Mouse (Mus musculus) liver, embryonic 13.5 days (tissue): ENCODE data around the gene Tedc2. TPM values are rescaled to one million over a fixed set of nuclear protein-coding genes. Genes with fewer than 3 reads are reported as not detected.

Experiments
- ATAC-seq: fragments of 200-750 bp; cut with Nextera tagmentation; 2 replicates; pipeline ENCODE4 v1.8.0; 2017; ENCODE audit warnings: low read depth, mild to moderate bottlenecking, moderate number of reproducible peaks, moderate library complexity
- DNase-seq: peaks from one replicate; pipeline ENCODE4 v3.0.0; 2022
- H3K27ac ChIP-seq: fragments of 300-500 bp; sonication (generic); 2 replicates; pipeline ENCODE4 v1.5.1; 2015; ENCODE audit warnings: moderate library complexity, mild to moderate bottlenecking, inconsistent platforms
- H3K27me3 ChIP-seq: fragments of 300-500 bp; sonication (generic); 2 replicates; pipeline ENCODE4 v1.6.1; 2015; ENCODE audit warnings: mild to moderate bottlenecking, inconsistent platforms
- H3K36me3 ChIP-seq: fragments of 300-500 bp; sonication (generic); 2 replicates; pipeline ENCODE4 v1.6.1; 2015; ENCODE audit warnings: mild to moderate bottlenecking, inconsistent platforms
- H3K4me1 ChIP-seq: fragments of 300-500 bp; sonication (generic); replicated peaks from 2 replicates; pipeline ENCODE4 v1.6.1; 2015; ENCODE audit warnings: inconsistent platforms
- H3K4me2 ChIP-seq: fragments of 300-500 bp; sonication (generic); 2 replicates; pipeline ENCODE4 v1.6.1; 2015; ENCODE audit warnings: inconsistent platforms, mild to moderate bottlenecking, moderate library complexity
- H3K4me3 ChIP-seq: fragments of 300-500 bp; sonication (generic); replicated peaks from 2 replicates; pipeline ENCODE4 v1.5.1; 2015; ENCODE audit warnings: mild to moderate bottlenecking, inconsistent platforms
- H3K9ac ChIP-seq: fragments of 300-500 bp; sonication (generic); 2 replicates; pipeline ENCODE4 v1.6.1; 2015; ENCODE audit warnings: mild to moderate bottlenecking, inconsistent platforms
- H3K9me3 ChIP-seq: fragments of 300-500 bp; sonication (generic); replicated peaks from 2 replicates; pipeline ENCODE4 v1.6.1; 2016; ENCODE audit warnings: inconsistent platforms
- WGBS: fragments of 180-500 bp; shearing (Covaris S2); methylation state at CpG from one replicate; pipeline ENCODE4 v1.1.7; 2015; ENCODE audit not compliant: insufficient replicate concordance; 5-methylcytosine and 5-hydroxymethylcytosine counted together
- polyA plus RNA-seq: library from polyadenylated mRNA; unstranded; fragments of >200 nt; fragmentation: Nextera tagmentation; extraction: Ambion mirVana; gene quantifications from 2 replicates; pipeline ENCODE4 v1.2.1, GENCODE M21; 2015

Tedc2 gene
- polyA plus RNA-seq, 1 experiment from 2014 or later, result 10.8 TPM

DNA sequence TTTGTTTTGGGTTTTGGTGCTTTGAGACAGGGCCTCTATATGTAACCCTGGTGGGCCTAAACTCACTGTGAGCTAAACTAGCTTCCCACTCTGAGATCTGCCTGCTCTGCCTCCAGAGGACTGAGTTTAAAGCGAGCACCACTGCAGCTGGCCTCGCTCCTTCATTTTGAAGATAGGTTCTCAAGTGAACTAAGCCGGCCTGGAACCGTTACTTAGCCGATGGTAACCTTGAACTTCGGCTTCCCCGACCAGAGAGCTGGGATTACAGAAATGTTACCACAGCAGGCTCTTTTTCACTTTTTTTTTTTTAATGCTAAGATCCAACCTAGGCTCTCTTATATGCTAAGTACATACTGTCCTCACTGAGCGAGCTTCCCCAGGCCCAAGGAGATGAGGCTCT is 27.4 kb downstream of the Tedc2 start:
- no peaks in the 10 kb centered on the region for H3K27me3 ChIP-seq
- H3K27ac ChIP-seq, result peak overlapping the region; percentile 87
- no peaks in the 10 kb centered on the region for H3K9me3 ChIP-seq
- 83% methylated on average over 8 of the region's 8 CpGs for WGBS
- DNase-seq (no peak), ATAC-seq (no peak)
- H3K4me1 ChIP-seq, result peaks cover 81% of the 10 kb centered on the region
- peak overlapping the region; percentile 9; the same call in 1 of the 2 replicates for H3K4me2 ChIP-seq
- H3K4me3 ChIP-seq, result no peak overlapping the region
- H3K36me3 ChIP-seq, result peaks cover 55% of the 10 kb centered on the region
- peak overlapping the region; percentile 60 for H3K9ac ChIP-seq

DNA sequence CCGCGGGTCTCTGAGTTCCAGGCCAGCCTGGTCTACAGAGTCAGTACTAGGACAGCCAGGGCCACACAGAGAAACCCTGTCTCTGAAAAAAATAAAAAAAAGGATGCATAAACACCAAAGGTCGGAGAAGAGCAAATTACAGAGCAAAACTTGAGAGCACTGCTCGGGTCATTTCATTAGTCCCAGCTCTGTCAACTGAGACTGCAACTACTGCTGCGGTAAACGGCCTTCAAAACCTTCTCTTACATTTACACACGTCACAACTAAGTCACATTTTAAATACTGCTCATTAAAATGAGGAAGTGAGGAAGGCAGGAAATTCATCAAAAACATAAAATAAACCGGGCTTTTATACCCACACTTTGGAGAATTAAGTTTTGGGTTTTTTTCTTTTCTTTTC is 27.8 kb downstream of the Tedc2 start:
- Histone ChIP-seq H3K4me1 (peaks cover 77% of the 10 kb centered on the region), H3K27ac (peak overlapping the region; percentile 87; the same call in 1 of the 2 replicates), H3K27me3 (no peaks in the 10 kb centered on the region)

DNA sequence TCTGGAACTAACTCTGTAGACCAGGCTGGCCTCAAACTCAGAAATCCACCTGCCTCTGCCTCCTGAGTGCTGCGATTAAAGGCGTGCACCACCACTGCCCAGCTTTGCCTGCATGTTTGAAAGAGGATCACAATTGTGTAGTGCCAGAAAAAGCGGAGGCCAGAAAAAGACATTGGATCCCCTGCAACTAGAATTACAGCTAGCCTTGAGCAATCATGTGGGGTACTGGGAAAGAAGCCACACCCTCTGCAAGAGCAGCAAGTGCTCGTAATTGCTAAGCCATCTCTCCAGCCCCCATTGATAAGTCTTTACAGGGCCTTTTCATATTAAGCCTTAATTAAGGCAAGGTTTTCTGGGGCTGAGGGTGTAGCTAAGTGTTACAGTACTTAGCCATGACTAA is 29.2 kb downstream of the Tedc2 start:
- no peaks in the 10 kb centered on the region for H3K9me3 ChIP-seq
- 0 out of 2 replicates have a peak overlapping the region, but pooled peaks have one; percentile 11 for H3K9ac ChIP-seq
- DNase-seq (no peak), ATAC-seq (no peak)
- WGBS, result 66% methylated on average over 4 of the region's 4 CpGs
- no peaks in the 10 kb centered on the region for H3K27me3 ChIP-seq
- no peak overlapping the region for H3K4me3 ChIP-seq
- H3K27ac ChIP-seq, result no peak overlapping the region
- peaks cover 64% of the 10 kb centered on the region for H3K4me1 ChIP-seq
- peaks cover 64% of the 10 kb centered on the region for H3K36me3 ChIP-seq
- no peak overlapping the region for H3K4me2 ChIP-seq

More for the DNA sequence above, 27.8 kb downstream of the Tedc2 start:
- Histone ChIP-seq H3K4me3 (no peak overlapping the region), H3K36me3 (peaks cover 59% of the 10 kb centered on the region), H3K9ac (peak overlapping the region; percentile 60; the same call in 1 of the 2 replicates), H3K4me2 (no peak overlapping the region), H3K9me3 (no peaks in the 10 kb centered on the region)
- DNase-seq (no peak), ATAC-seq (no peak)
- 67% methylated on average over 8 of the region's 8 CpGs for WGBS

DNA sequence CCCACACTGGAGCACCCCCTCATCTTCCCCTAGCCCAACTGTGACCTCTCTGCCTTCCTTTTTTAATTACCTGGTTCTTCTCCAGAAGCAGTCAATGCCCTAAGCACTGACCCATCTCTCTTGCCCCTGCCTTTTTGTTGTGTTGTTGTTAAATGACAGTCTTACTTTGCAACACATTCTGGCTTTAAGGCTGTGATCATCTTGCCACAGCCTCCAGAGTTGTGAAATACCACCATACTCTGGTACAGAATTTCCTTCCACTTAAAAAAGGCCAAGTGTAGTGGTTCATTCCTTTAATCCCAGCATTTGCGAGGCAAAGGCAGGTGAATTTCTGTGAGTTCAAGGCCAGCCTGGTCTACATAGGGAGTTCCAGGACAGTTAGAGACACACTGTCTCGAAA is 29.7 kb downstream of the Tedc2 start:
- H3K4me2 ChIP-seq, result no peak overlapping the region
- no peak overlapping the region for H3K4me3 ChIP-seq
- H3K9ac ChIP-seq, result no peak overlapping the region
- H3K36me3 ChIP-seq, result peaks cover 66% of the 10 kb centered on the region
- no peaks in the 10 kb centered on the region for H3K27me3 ChIP-seq
- no peak for DNase-seq
- peaks cover 58% of the 10 kb centered on the region for H3K4me1 ChIP-seq
- H3K9me3 ChIP-seq, result no peaks in the 10 kb centered on the region
- 73% methylated on average over 2 of the region's 2 CpGs for WGBS
- no peak for ATAC-seq
- H3K27ac ChIP-seq, result peak overlapping the region; percentile 53

DNA sequence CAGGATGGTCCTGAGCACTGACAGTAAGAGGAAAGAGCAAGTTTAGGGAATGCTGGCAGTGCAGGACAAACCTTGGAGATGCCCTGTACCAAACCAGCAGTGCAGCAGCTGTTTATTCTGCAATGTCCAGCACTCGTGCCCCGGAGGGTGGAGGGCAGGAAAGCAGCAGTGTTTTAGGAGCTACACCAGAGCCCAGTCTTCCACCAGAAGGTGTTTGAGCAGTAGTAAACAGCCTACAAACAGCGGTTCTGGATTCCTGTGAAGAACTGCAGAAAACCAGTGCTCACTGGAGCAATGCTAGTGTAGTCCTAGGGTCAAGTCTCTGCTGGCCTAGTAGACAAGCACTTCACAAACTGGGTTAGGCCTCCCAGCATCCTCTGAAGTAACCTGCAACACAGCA is 46.4 kb downstream of the Tedc2 start:
- Histone ChIP-seq H3K27me3 (no peaks in the 10 kb centered on the region), H3K4me2 (no peak overlapping the region), H3K9ac (peak overlapping the region; percentile 9; the same call in 1 of the 2 replicates)

DNA sequence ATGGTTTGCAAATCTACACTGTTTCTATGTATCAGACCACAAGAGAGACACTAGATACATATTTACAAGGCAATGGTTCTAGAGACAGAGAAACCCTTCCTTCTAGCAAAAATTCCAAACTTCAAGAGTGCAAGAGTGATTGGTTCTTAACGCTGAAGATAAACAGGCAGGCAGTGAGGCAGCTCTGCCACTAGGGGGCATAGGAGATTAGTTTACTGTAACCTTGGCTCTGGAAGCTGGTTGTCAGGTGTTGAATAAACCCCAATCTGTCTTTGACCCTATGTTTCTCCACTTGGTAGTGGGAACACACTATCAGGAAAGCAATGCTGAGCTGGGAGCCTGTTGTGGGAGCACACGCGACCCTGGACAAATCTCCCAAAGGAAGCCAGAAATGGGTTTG is 47.2 kb downstream of the Tedc2 start:
- 0 out of 2 replicates have a peak, but pooled peaks cover 4% of the 10 kb centered on the region for H3K36me3 ChIP-seq
- no peak for ATAC-seq
- H3K9ac ChIP-seq, result no peak overlapping the region
- H3K9me3 ChIP-seq, result no peaks in the 10 kb centered on the region
- no peaks in the 10 kb centered on the region for H3K27me3 ChIP-seq
- peak; percentile 59 for DNase-seq
- no peak overlapping the region for H3K4me2 ChIP-seq
- 3% methylated on average over 3 of the region's 3 CpGs for WGBS
- H3K4me1 ChIP-seq, result peaks cover 30% of the 10 kb centered on the region
- no peak overlapping the region for H3K27ac ChIP-seq
- no peak overlapping the region for H3K4me3 ChIP-seq

More for the DNA sequence above, 46.4 kb downstream of the Tedc2 start:
- peaks cover 27% of the 10 kb centered on the region for H3K4me1 ChIP-seq
- peak overlapping the region; percentile 32 for H3K27ac ChIP-seq
- WGBS, result 79% methylated on average over 3 of the region's 3 CpGs
- peaks cover 8% of the 10 kb centered on the region; the same call in 1 of the 2 replicates for H3K36me3 ChIP-seq
- H3K4me3 ChIP-seq, result no peak overlapping the region
- H3K9me3 ChIP-seq, result no peaks in the 10 kb centered on the region
- no peak for ATAC-seq
- DNase-seq, result no peak

DNA sequence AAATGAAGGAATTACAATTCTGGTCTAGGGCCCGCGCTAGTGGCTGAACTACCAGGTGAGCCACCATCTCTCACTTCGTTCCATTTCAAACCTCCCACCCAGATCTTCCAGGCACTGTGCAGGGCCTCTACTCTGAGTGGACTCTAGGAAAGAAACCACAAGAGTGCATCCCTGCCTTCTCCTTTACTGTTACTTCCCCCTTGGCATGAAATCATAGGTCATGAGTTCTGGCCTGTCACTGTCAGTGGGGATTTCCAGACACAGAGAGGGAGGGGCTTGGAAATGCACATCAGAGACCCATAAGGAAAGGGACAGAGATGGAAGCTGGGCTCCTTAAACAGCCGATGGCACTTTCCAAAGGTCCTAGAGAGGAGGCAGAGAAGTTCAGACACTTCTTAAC is 48.9 kb downstream of the Tedc2 start:
- ATAC-seq, result no peak
- Histone ChIP-seq H3K27ac (peak overlapping the region; percentile 94), H3K9ac (no peak overlapping the region), H3K4me3 (no peak overlapping the region), H3K4me2 (no peak overlapping the region), H3K27me3 (no peaks in the 10 kb centered on the region), H3K36me3 (peaks cover 17% of the 10 kb centered on the region), H3K4me1 (peaks cover 47% of the 10 kb centered on the region), H3K9me3 (no peaks in the 10 kb centered on the region)
- 79% methylated on average over 4 of the region's 4 CpGs for WGBS
- no peak for DNase-seq

DNA sequence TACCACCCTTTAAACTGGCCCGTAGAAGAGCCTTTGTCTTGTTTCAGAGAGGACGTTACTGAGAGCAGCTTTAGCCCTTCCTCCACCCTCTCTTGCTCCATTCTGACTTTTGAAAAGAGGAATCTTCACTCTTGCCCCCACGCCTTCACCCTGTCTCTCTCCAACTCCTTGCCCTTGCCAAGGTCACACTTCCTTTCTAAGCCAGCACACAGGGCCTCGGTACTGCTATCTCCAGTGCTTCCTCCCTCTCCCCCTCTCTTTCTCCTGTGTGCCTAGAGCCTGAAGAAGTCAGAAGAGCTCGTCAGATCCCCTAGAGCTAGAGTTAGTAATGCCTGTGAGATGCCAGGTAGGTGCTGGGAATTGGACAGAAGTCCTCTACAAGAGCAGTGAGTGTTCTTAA is 49.9 kb downstream of the Tedc2 start:
- peak overlapping the region; percentile 90; the same call in 1 of the 2 replicates for H3K9ac ChIP-seq
- no peak for DNase-seq
- H3K27me3 ChIP-seq, result no peaks in the 10 kb centered on the region
- peaks cover 51% of the 10 kb centered on the region for H3K4me1 ChIP-seq
- peak overlapping the region; percentile 94 for H3K27ac ChIP-seq
- WGBS, result 44% methylated on average over 5 of the region's 5 CpGs
- 0 out of 2 replicates have a peak overlapping the region, but pooled peaks have one; percentile 83 for H3K4me3 ChIP-seq
- peaks cover 19% of the 10 kb centered on the region for H3K36me3 ChIP-seq
- H3K4me2 ChIP-seq, result peak overlapping the region; percentile 87; the same call in 1 of the 2 replicates
- no peak for ATAC-seq
- no peaks in the 10 kb centered on the region for H3K9me3 ChIP-seq

DNA sequence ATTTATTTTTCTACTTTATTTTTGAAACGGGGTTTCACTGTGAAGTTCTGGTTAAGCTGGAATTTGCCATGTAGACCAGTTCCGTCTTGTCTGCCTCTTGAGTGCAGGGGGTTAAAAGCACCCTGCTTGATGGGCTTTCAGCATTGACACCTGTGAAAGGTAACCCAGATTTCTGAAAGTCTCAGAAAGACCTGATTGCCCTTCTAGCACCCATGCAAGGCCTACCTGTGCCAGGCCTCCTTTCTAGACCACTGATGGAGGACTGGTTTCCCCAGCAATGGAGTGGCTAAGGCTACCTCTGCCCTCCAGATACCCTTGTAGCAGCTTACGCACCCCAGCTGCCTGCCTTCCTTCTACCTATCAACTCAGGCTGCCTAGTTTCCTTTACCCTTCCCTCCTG is 50.5 kb downstream of the Tedc2 start:
- Histone ChIP-seq H3K4me3 (peak overlapping the region; percentile 83), H3K9me3 (no peaks in the 10 kb centered on the region), H3K27ac (peak overlapping the region; percentile 94), H3K27me3 (no peaks in the 10 kb centered on the region), H3K36me3 (peaks cover 25% of the 10 kb centered on the region), H3K9ac (peak overlapping the region; percentile 90), H3K4me1 (peaks cover 57% of the 10 kb centered on the region), H3K4me2 (peak overlapping the region; percentile 87)
- ATAC-seq, result no peak
- WGBS, result 67% methylated on average over 3 of the region's 3 CpGs
- no peak for DNase-seq

DNA sequence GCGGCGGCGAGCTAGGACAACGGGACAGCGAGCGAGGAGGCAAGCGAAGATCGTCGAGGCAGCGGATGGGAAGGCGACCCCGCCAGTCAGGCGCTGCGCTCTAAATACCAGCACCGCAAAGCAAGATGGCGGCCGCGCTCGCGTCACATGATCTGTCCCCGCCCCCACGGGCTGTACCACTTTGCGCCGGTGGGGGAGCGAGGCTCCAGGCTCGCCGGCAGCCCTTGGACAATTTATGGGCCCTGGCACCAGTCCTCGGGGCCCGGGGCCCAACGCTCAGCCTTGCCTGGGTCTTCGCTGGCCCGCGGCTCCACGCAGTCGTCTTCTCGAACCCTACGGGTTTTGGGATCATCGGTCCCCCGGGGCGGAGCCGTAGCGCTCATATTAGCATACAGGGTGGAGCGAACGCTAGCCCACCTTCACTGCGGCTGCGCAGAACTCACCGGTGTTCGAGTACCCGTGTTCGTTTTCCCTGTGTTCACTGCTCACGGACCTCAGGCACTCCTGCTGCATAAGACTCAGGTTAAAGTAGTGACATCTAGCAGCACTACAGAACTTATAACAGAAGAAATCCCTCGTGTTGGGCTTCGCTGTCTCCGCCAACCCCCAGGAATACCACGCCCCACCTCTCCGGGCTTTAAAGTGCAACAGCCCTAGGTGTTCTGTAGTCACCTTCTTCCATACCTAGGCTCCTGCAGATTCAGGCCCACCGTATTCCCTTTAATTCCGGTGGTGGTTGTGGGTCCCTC is 51.2 kb downstream of the Tedc2 start, which contains the start of gene Atp6v0c:
TSS of gene Atp6v0c (minus strand) at position 386 of the 749 bp plus-strand sequence.
- ATAC-seq (peak; percentile 86), DNase-seq (peak; percentile 92)
- H3K4me1 ChIP-seq, result peaks cover 64% of the 10 kb centered on the region
- no peaks in the 10 kb centered on the region for H3K27me3 ChIP-seq
- peak within 1 kb of the TSS; percentile 83 for H3K4me3 ChIP-seq
- peak within 1 kb of the TSS; percentile 87 for H3K4me2 ChIP-seq
- H3K9ac ChIP-seq, result peak within 1 kb of the TSS; percentile 90
- peaks cover 31% of the 10 kb centered on the region for H3K36me3 ChIP-seq
- peak within 1 kb of the TSS; percentile 94 for H3K27ac ChIP-seq
- under 1% methylated on average over 58 of the region's 58 CpGs for WGBS
- H3K9me3 ChIP-seq, result no peaks in the 10 kb centered on the region

DNA sequence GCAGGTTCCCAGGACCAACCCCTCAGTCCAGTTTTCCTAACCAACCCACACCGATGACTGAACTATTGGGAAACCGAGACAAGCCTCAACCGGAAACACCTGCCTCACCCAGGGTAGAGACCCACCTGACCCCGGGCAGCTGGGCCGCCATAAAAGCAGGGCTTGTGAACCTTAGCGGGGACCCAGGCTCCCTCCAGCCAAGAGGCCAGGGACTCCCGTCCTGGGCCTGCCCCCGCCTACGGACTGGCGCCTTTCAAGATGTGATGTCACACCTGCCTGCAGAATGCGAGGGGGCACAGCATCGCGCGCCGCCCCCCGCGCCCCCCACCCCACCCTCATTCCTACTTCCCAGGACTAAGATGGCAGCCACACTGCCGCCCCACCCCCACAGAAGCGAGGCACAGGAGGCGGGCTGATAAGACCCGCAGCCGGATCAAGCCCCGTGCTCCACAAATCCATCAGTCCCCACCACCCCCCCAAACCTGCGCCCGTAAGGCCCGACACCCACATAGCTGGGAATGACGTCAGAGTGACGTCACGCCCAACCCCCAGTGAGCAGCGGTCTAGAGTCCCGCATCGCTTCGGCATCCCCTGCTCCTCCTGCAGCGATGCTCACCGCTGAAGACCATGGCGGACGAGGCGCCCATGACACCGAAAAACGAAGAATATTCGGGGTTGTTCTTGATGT is 51.9 kb downstream of the Tedc2 start:
- under 1% methylated on average over 40 of the region's 41 CpGs for WGBS
- H3K9me3 ChIP-seq, result no peaks in the 10 kb centered on the region
- peak overlapping the region; percentile 87 for H3K4me2 ChIP-seq
- peak overlapping the region; percentile 90 for H3K9ac ChIP-seq
- peak; percentile 64 for DNase-seq
- peak overlapping the region; percentile 83 for H3K4me3 ChIP-seq
- peaks cover 32% of the 10 kb centered on the region for H3K36me3 ChIP-seq
- peak; percentile 52 for ATAC-seq
- H3K27ac ChIP-seq, result peak overlapping the region; percentile 94
- peaks cover 63% of the 10 kb centered on the region for H3K4me1 ChIP-seq
- H3K27me3 ChIP-seq, result no peaks in the 10 kb centered on the region
